Mouse (Mus musculus): ENCODE results near the gene Creb3l2.

- TF ChIP-seq GATA1 (IDR thresholded peaks at IDR 0.05; ENCODE audit: low read length), result no peak
- no peak for TF ChIP-seq TAL1 (IDR thresholded peaks at IDR 0.05; ENCODE audit: low read length)
Observed at GRCm38 (mm10) chr6:37429849-37430470, 12.0 kb downstream of the Creb3l2 start.
